Mouse (Mus musculus): ENCODE measurements around the gene Krtap28-10.
A peak's percentile ranks its signal among the peaks of the same experiment; 100 is the strongest.
"Not testable (repeated sequence)": the region's sequence is repeated elsewhere in the genome, so short reads cannot be mapped to it uniquely, and the experiment has no call there.

Gene Krtap28-10

DNA sequence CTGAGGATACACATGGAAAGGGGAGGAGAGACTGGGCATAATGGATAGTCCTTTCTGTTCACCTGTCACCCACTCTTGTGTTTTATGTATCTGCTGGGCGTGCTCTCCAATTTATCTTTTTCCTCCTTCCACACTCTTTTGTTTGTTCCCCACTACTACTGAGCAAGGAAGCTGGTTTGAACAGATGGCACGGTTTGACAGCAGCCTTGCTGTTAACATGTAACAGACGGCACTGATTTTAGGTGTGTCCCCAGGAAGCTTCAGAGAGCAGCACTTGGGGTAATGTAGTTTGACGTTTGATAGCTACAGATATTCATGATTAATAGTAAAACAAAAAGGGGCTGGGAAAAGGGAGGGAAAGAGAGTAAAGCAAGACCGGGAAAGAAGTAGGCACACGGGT, 34.8 kb downstream of the Krtap28-10 start:
- DNase-seq = no peak

DNA sequence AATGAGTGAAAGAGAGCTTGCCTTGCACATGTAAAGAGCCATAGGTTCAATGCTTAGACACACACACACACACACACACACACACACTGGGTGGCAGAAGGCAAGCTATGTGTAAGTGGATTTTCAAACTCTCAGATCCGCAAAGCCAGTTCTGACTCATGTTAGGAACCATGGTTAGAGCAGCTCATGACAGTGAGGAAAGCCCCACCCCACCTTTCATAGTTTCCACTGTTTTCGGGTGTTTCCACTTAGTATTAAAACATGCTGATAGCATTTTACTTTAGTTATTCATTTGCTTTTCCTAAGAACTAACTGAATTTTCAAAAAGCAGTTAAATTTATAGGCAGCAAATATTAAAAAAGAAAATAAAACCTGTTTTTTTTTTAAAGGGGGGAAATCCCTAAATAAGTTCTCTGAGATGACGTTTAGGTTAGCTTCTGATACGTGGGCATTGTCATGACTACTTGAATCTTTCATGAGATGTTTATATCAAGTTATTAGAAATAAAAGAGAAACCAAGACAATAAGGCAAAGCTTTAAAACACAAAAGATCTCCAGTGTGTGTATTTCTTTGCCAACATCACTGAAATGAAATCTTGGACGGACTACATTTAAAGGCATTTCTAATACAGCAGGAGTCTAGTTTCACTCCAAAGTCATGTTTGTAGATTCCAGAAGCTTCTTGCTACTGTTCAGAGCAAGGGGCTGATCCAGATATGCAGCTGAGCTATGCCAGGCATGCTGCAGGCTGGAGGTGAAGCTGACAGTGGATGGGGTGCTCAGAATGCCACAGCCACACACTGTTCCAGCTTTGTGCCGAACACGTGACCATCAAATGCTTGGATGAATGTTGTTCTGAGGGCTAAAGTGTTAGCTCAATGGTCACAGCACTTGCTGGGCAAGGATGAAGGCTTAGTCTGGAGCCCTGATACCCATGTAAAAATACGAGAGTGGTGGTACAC, 35.8 kb downstream of the Krtap28-10 start:
- no peak for DNase-seq

DNA sequence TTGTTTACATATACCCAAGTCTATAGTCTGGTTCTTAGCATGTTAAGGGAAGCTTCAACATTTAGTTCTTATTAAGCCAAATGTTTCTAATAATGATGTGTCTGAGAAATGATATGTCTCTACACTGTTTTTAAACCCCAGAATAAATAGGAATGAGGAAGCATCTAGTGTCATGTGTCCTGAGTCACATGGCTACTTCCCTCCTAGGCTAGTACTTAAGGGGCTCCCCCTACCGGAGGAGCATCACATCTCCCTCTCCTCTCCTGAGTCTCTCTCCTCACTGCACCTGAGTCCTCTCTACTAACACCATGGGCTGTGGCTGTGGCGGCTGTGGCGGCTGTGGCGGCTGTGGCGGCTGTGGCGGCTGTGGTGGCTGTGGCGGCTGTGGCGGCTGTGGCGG, 42.0 kb downstream of the Krtap28-10 start, which contains the start of gene Gm47959:
Gene Gm47959, plus strand, starts transcription at position 243 of the 400 bp plus-strand sequence.
- not testable (repeated sequence) for DNase-seq

GRCm38 (mm10) chr1:82993947-82994346, 48.3 kb downstream of the Krtap28-10 start:
- no peak for DNase-seq

DNA sequence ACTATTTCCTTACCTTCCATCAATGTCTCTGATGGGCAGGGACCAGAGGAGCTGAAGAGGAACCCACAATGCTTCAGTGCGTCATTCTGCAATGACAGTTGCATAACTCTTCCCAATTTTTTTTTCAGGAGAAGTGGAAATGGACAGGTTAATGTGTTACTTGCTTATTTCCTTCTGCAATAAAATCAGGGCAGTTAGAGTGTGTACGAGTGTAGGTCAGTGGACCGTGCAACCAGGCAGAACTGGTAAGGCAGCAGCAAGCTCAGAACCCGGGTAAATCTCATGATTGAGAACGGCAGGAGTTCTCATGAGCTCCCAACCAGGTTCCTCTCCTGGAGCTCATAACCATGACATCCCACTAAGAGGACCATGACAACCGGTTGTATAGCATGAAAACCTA, 50.2 kb downstream of the Krtap28-10 start:
- DNase-seq = peak; percentile 10 to 37

DNA sequence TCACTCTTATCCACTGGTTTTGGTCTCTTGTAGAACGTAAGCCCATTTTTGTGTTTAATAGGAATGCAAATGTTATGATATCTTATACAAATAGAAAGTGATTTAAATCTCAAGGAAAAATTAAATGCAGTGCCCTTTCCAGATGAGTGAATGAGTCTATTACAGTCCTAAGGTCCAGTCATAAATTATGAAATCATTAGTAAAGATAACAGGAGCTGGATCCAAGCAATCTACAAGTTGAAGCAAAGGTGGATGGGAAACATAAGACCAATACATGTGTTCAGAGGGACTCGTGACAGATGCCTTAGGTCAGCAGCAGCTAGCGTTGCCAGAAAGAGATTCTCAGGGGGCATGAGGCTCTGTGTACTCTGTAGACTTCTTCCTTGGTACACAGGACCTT, 50.7 kb downstream of the Krtap28-10 start:
- no peak for DNase-seq

All from kidney, postnatal 4 days (tissue).